Mouse (Mus musculus): ENCODE measurements around the gene Thsd7b.

DNA sequence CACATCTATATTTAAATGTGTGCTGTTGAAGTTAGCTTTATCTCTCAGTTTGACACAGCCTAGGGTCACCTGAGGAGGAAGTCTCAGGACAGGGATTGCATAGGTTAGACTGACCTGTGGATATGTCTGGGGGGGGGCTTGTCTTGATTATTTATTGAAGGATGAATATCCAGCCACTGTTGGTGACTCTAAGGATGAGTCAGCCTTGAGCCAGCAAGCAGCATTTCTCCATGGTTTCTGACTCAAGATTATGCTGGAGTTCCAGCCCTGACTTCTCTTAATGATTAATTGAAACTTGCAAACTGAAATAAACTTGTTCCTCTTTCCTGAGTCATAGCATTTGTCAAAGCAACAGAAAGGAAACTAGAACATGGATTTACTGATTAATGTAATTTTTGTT is 113.4 kb downstream of the Thsd7b start:
- TF ChIP-seq GATA1 (IDR thresholded peaks at IDR 0.05; ENCODE audit: borderline replicate concordance, low read length) (no peak), FLI1 (IDR thresholded peaks at IDR 0.05; ENCODE audit: low read length) (no peak)
